ENCODE assay signal across 9 mouse cellular contexts in genomic region chr8:107489086-107489485, GRCm38 (mm10). TPM values are rescaled to one million over a fixed set of nuclear protein-coding genes. Genes with fewer than 3 reads are reported as not detected.
DNase-seq lines count a peak whose midpoint lies in the region; ATAC-seq and TF ChIP-seq lines count a peak whose summit lies in the region.
"Had no signal": no experiment of that assay in that cellular context is flagged by ENCODE, and none has a peak within 500 bp of the region (broad histone marks: within the 10 kb centered on the region; RNA-seq: fewer than 3 reads in every experiment).

No protein-coding gene starts in this region.

- TF ChIP-seq CTCF in intestine, postnatal 0 days (IDR thresholded peaks at IDR 0.05; ENCODE audit: low read depth) = no peak

- peak overlapping the region; percentile 52; the same call in 1 of the 2 replicates for H3K27ac ChIP-seq in intestine, embryonic 14.5 days (ENCODE audit: low read depth)
- no peak overlapping the region for H3K27ac ChIP-seq in intestine, postnatal 0 days (ENCODE audit: low read depth, low read length)
- no peak overlapping the region for H3K27ac ChIP-seq in ES-E14 (ENCODE audit: insufficient read depth, low read depth, low read length, poor library complexity, severe bottlenecking)
- peak overlapping the region; percentile 1; the same call in 1 of the 2 replicates for H3K27ac ChIP-seq in liver, embryonic 13.5 days
- H3K27ac ChIP-seq: forebrain, embryonic 15.5 days had no signal

- no peaks in the 10 kb centered on the region for H3K9me3 ChIP-seq in intestine, embryonic 14.5 days (ENCODE audit: control insufficient read depth, low read length)
- H3K9me3 ChIP-seq in intestine, postnatal 0 days (ENCODE audit: control insufficient read depth) = no peaks in the 10 kb centered on the region
- no peaks in the 10 kb centered on the region for H3K9me3 ChIP-seq in ES-E14 (ENCODE audit: control insufficient read depth, insufficient read depth, low read depth, low read length)
- no peaks in the 10 kb centered on the region for H3K9me3 ChIP-seq in liver, embryonic 13.5 days (replicated peaks)
- H3K9me3 ChIP-seq: forebrain, embryonic 15.5 days had no signal

- no peaks in the 10 kb centered on the region for H3K36me3 ChIP-seq in intestine, embryonic 14.5 days (ENCODE audit: control insufficient read depth, insufficient read depth, low read length)
- 0 out of 2 replicates have a peak, but pooled peaks cover 10% of the 10 kb centered on the region for H3K36me3 ChIP-seq in intestine, postnatal 0 days (ENCODE audit: control insufficient read depth, insufficient read depth)
- peaks cover 4% of the 10 kb centered on the region; the same call in 1 of the 2 replicates for H3K36me3 ChIP-seq in ES-E14 (ENCODE audit: control insufficient read depth, insufficient read depth, low read length, poor library complexity, severe bottlenecking)
- peaks cover 14% of the 10 kb centered on the region for H3K36me3 ChIP-seq in liver, embryonic 13.5 days
- H3K36me3 ChIP-seq: forebrain, embryonic 15.5 days had no signal

- no peaks in the 10 kb centered on the region for H3K27me3 ChIP-seq in intestine, embryonic 14.5 days (replicated peaks; ENCODE audit: control insufficient read depth, insufficient read depth, low read length)
- no peaks in the 10 kb centered on the region for H3K27me3 ChIP-seq in intestine, postnatal 0 days (replicated peaks; ENCODE audit: control insufficient read depth, insufficient read depth, low read length)
- H3K27me3 ChIP-seq in liver, embryonic 13.5 days = no peaks in the 10 kb centered on the region
- H3K27me3 ChIP-seq: forebrain, embryonic 15.5 days had no signal

- peaks cover 25% of the 10 kb centered on the region for H3K4me1 ChIP-seq in intestine, embryonic 14.5 days (replicated peaks; ENCODE audit: control insufficient read depth, insufficient read depth, low read length)
- H3K4me1 ChIP-seq in intestine, postnatal 0 days (replicated peaks; ENCODE audit: control insufficient read depth, insufficient read depth, low read length) = no peaks in the 10 kb centered on the region
- peaks cover 4 to 5% of the 10 kb centered on the region in 2 experiments; a peak in 1 of 4 replicates for H3K4me1 ChIP-seq in ES-E14 (ENCODE audit: control insufficient read depth in 2 of 2, insufficient read depth in 2 of 2, low read length in 2 of 2, poor library complexity in 1 of 2)
- peaks cover 27% of the 10 kb centered on the region for H3K4me1 ChIP-seq in liver, embryonic 13.5 days (replicated peaks)

- no peak overlapping the region for H3K4me2 ChIP-seq in intestine, embryonic 14.5 days (ENCODE audit: low read length)
- H3K4me2 ChIP-seq in intestine, postnatal 0 days (replicated peaks; ENCODE audit: low read depth) = no peak overlapping the region
- H3K4me2 ChIP-seq in liver, embryonic 13.5 days = peak overlapping the region; percentile 13; the same call in 1 of the 2 replicates
- H3K4me2 ChIP-seq: forebrain, embryonic 15.5 days; midbrain, embryonic 11.5 days had no signal

- in situ Hi-C loops in ES-E14 (cut with MboI; ENCODE audit: low sequenced_read_pairs in 2 of 2, unreplicated experiment in 2 of 2) = no loop called here

- WGBS in intestine, embryonic 14.5 days = 62% methylated on average over 4 of the region's 4 CpGs
- WGBS in intestine, postnatal 0 days = 29% methylated on average over 4 of the region's 4 CpGs
- WGBS in liver, embryonic 13.5 days (ENCODE audit: insufficient replicate concordance) = 26% methylated on average over 4 of the region's 4 CpGs

- DNase-seq in intestine, embryonic 14.5 days (ENCODE audit: low spot score) = no peak
- no peak for DNase-seq in ES-E14 (ENCODE audit: low read depth, low spot score)
- DNase-seq in c-Kit-negative CD71-positive TER-119-positive erythroid progenitor cells, embryonic 14.5 days (ENCODE audit: low read depth, low spot score) = peak; percentile 25
- no peak for DNase-seq in liver, embryonic 13.5 days
- DNase-seq in thymus, postnatal 0 days (ENCODE audit: low spot score) = no peak
- DNase-seq in spleen, postnatal 14 days (ENCODE audit: low spot score in 2 of 2) = no peak

- ATAC-seq in intestine, embryonic 14.5 days (replicated peaks; ENCODE audit: low FRiP score, low TSS enrichment, low read depth) = no peak
- ATAC-seq in intestine, postnatal 0 days = no peak
- 0 out of 2 replicates have a peak, but pooled peaks have one; percentile 53 for ATAC-seq in liver, embryonic 13.5 days (ENCODE audit: low read depth)
- ATAC-seq: forebrain, embryonic 15.5 days had no signal

- H3K9ac ChIP-seq in intestine, embryonic 14.5 days (ENCODE audit: low read length) = no peak overlapping the region
- H3K9ac ChIP-seq in intestine, postnatal 0 days (ENCODE audit: low read depth, low read length) = no peak overlapping the region
- no peak overlapping the region for H3K9ac ChIP-seq in ES-E14 (ENCODE audit: insufficient read depth, low read depth, low read length, poor library complexity, severe bottlenecking)
- peak overlapping the region; percentile 24 for H3K9ac ChIP-seq in liver, embryonic 13.5 days
- H3K9ac ChIP-seq: forebrain, embryonic 15.5 days had no signal

- H3K4me3 ChIP-seq in intestine, embryonic 14.5 days (ENCODE audit: low read depth, low read length) = no peak overlapping the region
- H3K4me3 ChIP-seq in intestine, postnatal 0 days (ENCODE audit: low read depth, low read length) = no peak overlapping the region
- H3K4me3 ChIP-seq in ES-E14 (ENCODE audit: insufficient read depth in 1 of 2, low read depth in 1 of 2, low read length in 2 of 2, poor library complexity in 1 of 2, severe bottlenecking in 1 of 2) = no peak overlapping the region
- H3K4me3 ChIP-seq in liver, embryonic 13.5 days (replicated peaks) = no peak overlapping the region
- H3K4me3 ChIP-seq: forebrain, embryonic 15.5 days had no signal

TF ChIP-seq in ES-E14, 5 proteins besides CTCF, POLR2A, EP300 and RAD21:
- TF ChIP-seq ZC3H11A (IDR thresholded peaks at IDR 0.05; ENCODE audit: borderline replicate concordance, low read depth, low read length) = no peak
- TF ChIP-seq ZNF384 (IDR thresholded peaks at IDR 0.05; ENCODE audit: low read depth, low read length) = no peak
- no peak for TF ChIP-seq CHD2 (IDR thresholded peaks at IDR 0.05; ENCODE audit: low read depth, low read length)
- 0 out of 2 replicates have a peak, but pooled peaks have one; percentile 11 for TF ChIP-seq MAFK (IDR thresholded peaks at IDR 0.05; ENCODE audit: insufficient read depth, low read depth, low read length)
- TF ChIP-seq HCFC1 (IDR thresholded peaks at IDR 0.05; ENCODE audit: borderline replicate concordance, insufficient read depth, low read length) = no peak

RNA-seq across cellular contexts. Expression of gene Wwp2, which starts 52.9 kb away (rescaled TPM):
- polyA plus RNA-seq in intestine, embryonic 14.5 days (2014; fragmentation: Nextera tagmentation; extraction: Ambion mirVana) = 40.4 and 43.6 TPM in 2 replicates
- polyA plus RNA-seq in intestine, postnatal 0 days (2015; fragmentation: Nextera tagmentation; extraction: Ambion mirVana) = 34.9 and 37.4 TPM in 2 replicates
- total RNA-seq in ES-E14 (2012; rRNA removed) = 49.2 and 51.8 TPM in 2 replicates
- 27.7 and 35.0 TPM in 2 replicates for polyA plus RNA-seq in liver, embryonic 13.5 days (2015; fragmentation: Nextera tagmentation; extraction: Ambion mirVana)
- 65.1 and 75.2 TPM in 2 replicates for polyA plus RNA-seq in thymus, postnatal 0 days (2015; fragmentation: Nextera tagmentation; extraction: Ambion mirVana)

Comparison
In these comparisons a context has a peak if more than half of its experiments do, and no peak if none do; other contexts are left out.
1. H3K27ac ChIP-seq: peak in intestine, embryonic 14.5 days (single experiment) and liver, embryonic 13.5 days (single experiment); none in intestine, postnatal 0 days (single experiment) and ES-E14 (single experiment).